Mouse (Mus musculus): Measurements from ENCODE around the gene Bdkrb1.

Bdkrb1 gene

GRCm38 (mm10) chr12:105602581-105603210 lies at the start of gene Bdkrb1:
Bdkrb1 (plus strand) TSS chr12:105603085.
- peak; percentile 50 for DNase-seq (ENCODE audit: low read depth, low spot score)

GRCm38 (mm10) chr12:105554151-105554772 lies 48.6 kb upstream of the Bdkrb1 start:
- DNase-seq (ENCODE audit: low read depth, low spot score): no peak

- DNase-seq (ENCODE audit: low read depth, low spot score): no peak
These were observed 47.7 kb upstream of the Bdkrb1 start for GRCm38 (mm10) chr12:105555172-105555571.

GRCm38 (mm10) chr12:105557250-105557925 lies 45.5 kb upstream of the Bdkrb1 start:
- peak; percentile 81 for DNase-seq (ENCODE audit: low read depth, low spot score)

GRCm38 (mm10) chr12:105561007-105561534 lies 41.8 kb upstream of the Bdkrb1 start:
- DNase-seq (ENCODE audit: low read depth, low spot score): no peak

- DNase-seq (ENCODE audit: low read depth, low spot score): peak; percentile 31
These were observed 40.6 kb upstream of the Bdkrb1 start for GRCm38 (mm10) chr12:105562056-105562820.

- peak; percentile 57 for DNase-seq (ENCODE audit: low read depth, low spot score)
These were observed 39.8 kb upstream of the Bdkrb1 start, which contains the start of gene Bdkrb2 for GRCm38 (mm10) chr12:105562936-105563680. Bdkrb2 (plus strand) TSS chr12:105563226.

GRCm38 (mm10) chr12:105563726-105564275 lies 39.1 kb upstream of the Bdkrb1 start:
- no peak for DNase-seq (ENCODE audit: low read depth, low spot score)

GRCm38 (mm10) chr12:105565221-105565620 lies 37.7 kb upstream of the Bdkrb1 start:
- peak; percentile 20 for DNase-seq (ENCODE audit: low read depth, low spot score)

- no peak for DNase-seq (ENCODE audit: low read depth, low spot score)
These were observed 31.0 kb upstream of the Bdkrb1 start for GRCm38 (mm10) chr12:105571867-105572266.

GRCm38 (mm10) chr12:105572622-105573021 lies 30.3 kb upstream of the Bdkrb1 start:
- DNase-seq (ENCODE audit: low read depth, low spot score): no peak

- no peak for DNase-seq (ENCODE audit: low read depth, low spot score)
These were observed 28.5 kb upstream of the Bdkrb1 start for GRCm38 (mm10) chr12:105574356-105574755.

GRCm38 (mm10) chr12:105580490-105580889 lies 22.4 kb upstream of the Bdkrb1 start:
- no peak for DNase-seq (ENCODE audit: low read depth, low spot score)

- DNase-seq (ENCODE audit: low read depth, low spot score): no peak
These were observed 20.4 kb upstream of the Bdkrb1 start for GRCm38 (mm10) chr12:105582486-105582885.

- peak; percentile 61 for DNase-seq (ENCODE audit: low read depth, low spot score)
These were observed 19.4 kb upstream of the Bdkrb1 start for GRCm38 (mm10) chr12:105583484-105583883.

- DNase-seq (ENCODE audit: low read depth, low spot score): peak; percentile 74
These were observed 18.0 kb upstream of the Bdkrb1 start for GRCm38 (mm10) chr12:105584851-105585250.

- DNase-seq (ENCODE audit: low read depth, low spot score): no peak
These were observed 15.4 kb upstream of the Bdkrb1 start for GRCm38 (mm10) chr12:105587526-105587925.

GRCm38 (mm10) chr12:105590786-105591185 lies 12.1 kb upstream of the Bdkrb1 start:
- no peak for DNase-seq (ENCODE audit: low read depth, low spot score)

GRCm38 (mm10) chr12:105592361-105592761 lies 10.5 kb upstream of the Bdkrb1 start:
- no peak for DNase-seq (ENCODE audit: low read depth, low spot score)

- no peak for DNase-seq (ENCODE audit: low read depth, low spot score)
These were observed 9.4 kb upstream of the Bdkrb1 start for GRCm38 (mm10) chr12:105593471-105593870.

- no peak for DNase-seq (ENCODE audit: low read depth, low spot score)
These were observed 5.8 kb upstream of the Bdkrb1 start for GRCm38 (mm10) chr12:105597135-105597534.
